Mouse (Mus musculus): Measurements from ENCODE around the gene Slc16a10.
"Not testable (repeated sequence)": the region's sequence is repeated elsewhere in the genome, so short reads cannot be mapped to it uniquely, and the experiment has no call there.

Gene Slc16a10

DNA sequence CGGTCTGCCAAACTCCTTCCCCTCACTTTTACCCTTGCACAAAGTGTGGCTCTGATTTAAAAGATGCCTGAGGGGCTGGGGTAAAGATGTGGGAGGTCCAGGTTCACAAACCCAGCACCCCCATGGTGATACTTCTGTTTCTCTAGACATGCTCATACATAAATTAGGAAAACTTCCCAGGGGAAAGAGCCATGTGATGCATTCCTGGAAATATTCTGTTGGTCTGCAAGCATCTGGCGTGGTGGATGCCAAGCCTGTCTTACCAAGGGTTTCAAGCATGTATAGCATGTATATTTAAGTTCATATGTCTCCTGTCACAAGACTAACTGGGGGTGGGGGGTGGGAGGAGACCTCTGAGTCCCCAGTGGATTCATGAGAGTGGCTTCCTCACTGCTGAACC lies 121.7 kb downstream of the Slc16a10 start:
- no peak for DNase-seq

- DNase-seq = no peak
Observed at GRCm38 (mm10) chr10:40019492-40019891, 122.6 kb downstream of the Slc16a10 start.

DNA sequence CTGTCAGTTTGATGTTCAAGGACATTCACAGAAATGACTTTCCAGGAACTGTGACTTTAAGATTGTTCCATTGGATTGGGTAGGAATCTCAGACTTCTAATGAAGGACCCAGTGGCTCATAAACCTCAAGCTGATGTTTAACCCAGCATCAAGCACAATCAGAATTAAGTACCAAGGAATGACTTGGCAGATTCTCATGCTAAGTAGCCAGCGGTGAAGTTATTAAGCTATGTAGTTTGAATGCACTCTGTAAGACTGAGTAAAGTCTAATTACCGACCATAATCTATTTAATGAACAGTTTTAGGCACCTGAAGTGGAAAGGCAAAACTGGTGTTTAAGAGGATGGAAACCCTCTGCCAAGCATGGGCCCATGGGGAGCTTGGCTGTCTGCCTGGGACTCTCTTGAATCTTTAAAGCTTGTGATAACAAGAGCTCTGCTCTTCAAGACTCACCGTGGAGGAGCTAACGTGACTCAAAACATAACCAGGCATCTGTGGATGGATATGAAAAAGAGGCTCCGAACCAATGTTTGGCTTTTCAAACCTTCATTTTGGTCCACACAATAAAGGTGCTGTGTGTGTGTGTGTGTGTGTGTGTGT lies 123.7 kb downstream of the Slc16a10 start:
- no peak for DNase-seq

- DNase-seq = no peak
Observed at GRCm38 (mm10) chr10:40009591-40009990, 132.5 kb downstream of the Slc16a10 start.

GRCm38 (mm10) chr10:40008847-40009246 lies 133.2 kb downstream of the Slc16a10 start:
- DNase-seq = not testable (repeated sequence)

DNA sequence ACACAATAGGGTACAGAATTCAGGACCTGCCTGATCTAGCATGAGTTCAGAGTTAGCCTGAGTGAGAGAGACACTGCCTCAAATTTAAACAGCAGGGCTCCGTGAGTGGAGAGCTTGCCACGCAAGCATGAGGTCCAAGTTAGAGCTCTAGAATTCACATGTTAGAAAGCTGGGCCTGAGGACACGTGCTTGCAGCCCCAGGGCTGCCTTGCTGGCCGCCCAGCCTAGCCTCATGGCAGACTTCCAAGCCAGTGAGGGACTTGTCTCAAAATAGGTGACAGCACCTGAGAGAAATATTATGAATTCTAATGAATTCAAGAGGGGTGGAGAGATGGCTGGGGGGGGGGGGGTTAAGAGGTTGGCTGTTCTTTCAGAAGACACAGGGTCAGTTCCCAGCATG lies 134.1 kb downstream of the Slc16a10 start:
- no peak for DNase-seq

- no peak for DNase-seq
Observed at GRCm38 (mm10) chr10:40006963-40007362, 135.1 kb downstream of the Slc16a10 start.

- DNase-seq = no peak
Observed at GRCm38 (mm10) chr10:40000746-40001145, 141.3 kb downstream of the Slc16a10 start.

GRCm38 (mm10) chr10:39991155-39991554 lies 150.9 kb downstream of the Slc16a10 start:
- no peak for DNase-seq

DNA sequence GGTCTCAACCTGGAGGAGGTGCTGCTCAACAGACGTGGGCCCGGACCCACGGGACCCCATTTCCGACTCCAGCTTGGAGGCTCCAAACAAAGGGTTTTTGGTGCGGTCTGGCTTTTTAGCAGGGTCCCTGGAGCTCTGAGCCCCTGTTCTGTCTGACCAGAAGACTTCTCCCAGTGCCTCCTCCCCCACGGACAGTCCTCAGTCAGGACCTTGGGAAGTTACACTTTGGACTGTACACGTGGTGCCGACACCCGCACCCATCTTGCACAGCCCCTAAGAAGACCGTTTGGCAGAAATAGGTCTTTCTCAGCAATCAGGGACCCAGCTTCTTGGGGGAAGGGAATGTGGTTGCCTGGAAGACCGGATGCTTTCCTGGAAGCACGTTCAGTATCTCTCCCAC lies 155.6 kb downstream of the Slc16a10 start, which contains the start of gene Mfsd4b5:
TSS of gene Mfsd4b5 (minus strand) at position 181 of the 400 bp plus-strand sequence.
- DNase-seq = no peak

All from cerebellum, adult 11-12 months (tissue).